Mouse (Mus musculus) left cerebral cortex, postnatal 36 days (tissue): ENCODE data around the gene 2410137M14Rik. TPM values are rescaled to one million over a fixed set of nuclear protein-coding genes. Genes with fewer than 3 reads are reported as not detected.
A peak's percentile ranks its signal among the peaks of the same experiment; 100 is the strongest.

Source experiments
- DNase-seq, 2 experiments: peaks; one replicate each; pipeline ENCODE4 v3.0.0; 2021 to 2022; ENCODE audit warnings: low spot score in 2 of 2, mixed read lengths in 1 of 2
- intact Hi-C: fragments of 180-260 bp; cut with DNase I; formaldehyde crosslinking; loops from one replicate; pipeline ENCODE4 v1.15.1; 2025
- total RNA-seq, 2 experiments: library from RNA; stranded (reverse); gene quantifications; 2 replicates each; pipeline ENCODE4 v1.2.3; 2021

Gene 2410137M14Rik
- total RNA-seq, 2 experiments from 2014 or later: not detected

DNA sequence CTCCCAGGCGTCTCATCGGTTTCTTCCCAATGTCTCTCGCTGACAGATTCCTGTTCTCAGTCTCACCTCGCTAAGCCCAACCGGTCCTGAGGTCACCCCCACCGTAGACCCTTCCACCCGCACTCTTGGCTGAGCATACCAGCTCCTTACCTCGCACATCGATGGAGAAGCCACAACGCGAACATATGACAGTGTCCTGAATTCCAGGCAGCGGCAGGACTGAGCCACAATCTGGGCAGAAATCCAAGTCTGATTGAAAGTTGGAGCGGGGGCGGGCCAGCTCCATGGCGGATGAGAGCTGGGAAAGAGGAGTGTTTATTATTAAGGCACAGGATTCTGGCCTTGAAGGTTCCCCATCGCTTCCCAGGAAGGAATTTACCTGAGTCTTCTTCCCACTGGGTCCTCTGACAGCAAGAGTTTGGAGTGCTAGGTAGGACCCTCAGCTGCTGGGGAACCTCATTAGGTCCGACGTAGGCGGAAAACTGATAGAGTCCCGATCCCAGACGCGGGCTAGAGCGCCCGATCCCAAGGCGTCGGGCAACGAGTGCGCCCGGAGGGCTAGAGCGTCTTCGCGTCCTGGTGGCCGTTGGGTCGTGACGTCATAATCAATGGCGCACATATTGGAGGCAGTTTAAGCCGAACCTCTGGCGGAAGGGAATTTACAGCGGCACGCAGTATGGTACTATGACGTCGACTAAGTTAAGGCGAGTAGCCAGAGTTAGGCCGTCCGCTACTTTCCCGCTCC lies 22.9 kb downstream of the 2410137M14Rik start, which contains the start of the genes Znrd1 and Znrd1as:
Gene Znrd1 (minus strand): TSS at position 561 of the 745 bp plus-strand sequence.
Gene Znrd1as (plus strand): TSS at position 594 of the 745 bp plus-strand sequence.
- DNase-seq: peak; percentile 95 to 96
- intact Hi-C loops: loop anchor here (1.0 to 2.0 kb wide), 2 partner anchors 39 to 87 kb away; partner anchors contain the start of gene Gabbr1

DNA sequence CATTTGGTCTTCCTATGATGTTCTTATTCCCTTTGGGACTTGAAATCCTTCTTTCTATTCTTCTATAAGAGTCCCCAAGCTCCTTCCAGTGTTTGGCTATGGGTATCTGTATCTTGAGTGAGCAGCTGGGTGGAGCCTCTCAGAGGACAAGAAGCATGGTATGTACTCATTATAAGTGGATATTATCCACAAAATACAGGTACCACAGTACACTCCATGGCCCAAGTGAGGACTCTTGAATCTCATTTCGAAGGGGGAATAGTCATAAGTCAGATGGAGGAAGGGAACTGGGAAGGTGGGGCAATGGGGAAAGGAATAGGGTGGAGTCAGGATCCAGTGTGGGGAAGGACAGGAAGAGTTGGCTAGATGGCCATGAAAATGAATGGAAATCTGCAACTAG lies 28.0 kb downstream of the 2410137M14Rik start:
- intact Hi-C loops: no loop called here
- no peak for DNase-seq

DNA sequence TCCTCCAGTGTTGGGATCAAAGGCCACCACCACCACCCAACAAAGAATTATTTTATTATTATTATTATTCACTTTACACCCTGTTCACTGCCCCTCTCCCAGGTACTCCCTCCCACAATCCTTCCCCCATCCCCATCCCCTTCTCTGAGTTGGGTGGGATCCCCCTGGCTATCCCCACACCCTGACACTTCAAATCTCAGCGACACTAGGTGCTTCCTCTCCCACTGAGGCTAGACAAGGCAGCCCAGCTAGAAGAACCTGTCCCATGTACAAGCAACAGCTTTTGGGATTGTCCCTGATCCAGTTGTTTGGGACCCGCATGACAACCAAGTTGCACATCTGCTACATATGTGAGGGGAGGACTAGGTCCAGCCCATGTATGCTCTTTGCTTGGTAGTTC lies 28.4 kb downstream of the 2410137M14Rik start:
- DNase-seq: no peak
- intact Hi-C loops: no loop called here

DNA sequence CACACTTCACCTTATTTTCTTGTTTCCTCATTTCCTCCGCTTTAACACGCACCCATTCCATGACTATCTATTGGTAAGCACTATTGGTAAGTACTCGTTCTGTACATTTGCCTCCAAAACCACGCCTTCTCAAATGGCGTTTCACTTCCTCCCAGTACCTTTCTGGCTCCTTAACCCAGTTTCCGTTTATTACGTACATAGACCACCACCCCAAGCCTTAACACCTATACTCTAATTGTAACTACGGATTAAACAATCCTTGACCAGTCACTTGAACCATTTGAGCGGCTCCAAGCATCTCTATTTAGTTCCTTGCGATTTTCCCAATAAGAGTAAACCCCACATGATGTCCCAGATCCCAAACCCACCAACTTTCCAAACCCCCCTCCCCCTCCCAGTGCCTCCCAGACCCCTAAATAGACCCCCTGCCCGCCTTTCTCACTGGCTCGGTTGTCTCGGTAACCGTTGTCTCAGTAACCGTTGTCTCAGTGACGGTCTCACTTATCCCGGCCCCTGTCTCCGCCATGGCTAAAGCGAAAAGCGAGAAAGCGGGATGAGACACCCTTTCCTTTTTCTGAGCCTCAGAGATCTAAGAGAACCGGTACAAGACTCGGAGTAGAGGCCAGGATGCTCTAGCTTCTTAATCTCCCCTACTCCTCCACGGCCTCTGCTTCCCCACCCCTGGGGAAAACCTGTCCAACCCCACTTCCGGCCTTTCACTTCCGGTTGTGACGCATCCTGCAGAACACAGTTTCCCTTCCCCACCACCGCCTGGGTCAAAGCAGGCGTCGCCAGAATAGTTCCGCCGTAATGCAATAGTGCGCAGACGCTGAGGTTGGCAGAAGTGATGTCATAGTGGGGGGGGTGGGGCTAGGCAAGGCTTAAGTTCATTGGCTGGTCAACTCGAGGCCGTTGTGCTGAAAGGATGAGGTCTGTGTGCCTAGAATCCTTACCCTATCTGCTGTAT lies 29.8 kb downstream of the 2410137M14Rik start, which contains the start of gene Ppp1r11:
Gene Ppp1r11 (minus strand): TSS at position 761 of the 967 bp plus-strand sequence.
- peak; percentile 95 to 96 for DNase-seq
- intact Hi-C loops: no loop called here

DNA sequence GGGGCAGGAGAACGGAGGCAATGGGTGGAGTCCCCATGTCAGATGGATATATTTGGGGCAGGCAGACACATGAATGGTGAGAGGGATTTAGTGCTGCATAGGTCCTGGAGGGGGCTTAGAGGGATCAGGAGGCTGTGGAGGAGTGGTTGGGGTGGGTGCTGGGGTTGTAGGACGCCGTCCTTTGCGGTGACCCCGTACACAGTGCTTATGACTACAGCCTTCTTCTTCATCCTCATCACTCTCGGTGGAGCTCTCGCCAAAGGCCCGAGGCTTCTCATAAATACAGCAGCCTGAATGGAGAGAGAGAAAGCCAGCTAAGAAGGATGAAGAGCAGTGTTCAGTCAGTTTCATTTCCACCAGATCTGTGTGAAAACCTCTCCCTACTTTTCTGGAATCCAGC lies 31.8 kb downstream of the 2410137M14Rik start:
- no peak for DNase-seq
- intact Hi-C loops: no loop called here

DNA sequence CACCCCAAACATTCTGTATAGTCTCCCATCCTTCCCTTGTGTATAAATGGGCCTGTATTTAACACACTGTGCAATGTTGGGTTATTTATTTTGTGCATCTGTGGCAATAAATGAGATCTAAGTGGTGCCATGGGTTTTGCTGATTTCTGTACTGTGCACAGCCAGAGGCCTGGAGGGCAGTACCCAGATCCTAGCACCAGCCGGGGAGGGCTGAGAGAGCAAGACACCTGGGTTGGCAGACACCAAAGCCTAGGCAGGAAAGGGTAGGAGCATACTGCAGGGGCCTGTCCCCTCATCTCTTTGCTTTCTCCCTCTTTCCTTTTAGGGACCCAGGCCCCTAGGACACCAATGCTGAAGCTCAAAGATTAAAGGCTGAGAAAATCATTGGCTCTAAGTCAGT lies 32.8 kb downstream of the 2410137M14Rik start:
- DNase-seq: no peak
- intact Hi-C loops: no loop called here

DNA sequence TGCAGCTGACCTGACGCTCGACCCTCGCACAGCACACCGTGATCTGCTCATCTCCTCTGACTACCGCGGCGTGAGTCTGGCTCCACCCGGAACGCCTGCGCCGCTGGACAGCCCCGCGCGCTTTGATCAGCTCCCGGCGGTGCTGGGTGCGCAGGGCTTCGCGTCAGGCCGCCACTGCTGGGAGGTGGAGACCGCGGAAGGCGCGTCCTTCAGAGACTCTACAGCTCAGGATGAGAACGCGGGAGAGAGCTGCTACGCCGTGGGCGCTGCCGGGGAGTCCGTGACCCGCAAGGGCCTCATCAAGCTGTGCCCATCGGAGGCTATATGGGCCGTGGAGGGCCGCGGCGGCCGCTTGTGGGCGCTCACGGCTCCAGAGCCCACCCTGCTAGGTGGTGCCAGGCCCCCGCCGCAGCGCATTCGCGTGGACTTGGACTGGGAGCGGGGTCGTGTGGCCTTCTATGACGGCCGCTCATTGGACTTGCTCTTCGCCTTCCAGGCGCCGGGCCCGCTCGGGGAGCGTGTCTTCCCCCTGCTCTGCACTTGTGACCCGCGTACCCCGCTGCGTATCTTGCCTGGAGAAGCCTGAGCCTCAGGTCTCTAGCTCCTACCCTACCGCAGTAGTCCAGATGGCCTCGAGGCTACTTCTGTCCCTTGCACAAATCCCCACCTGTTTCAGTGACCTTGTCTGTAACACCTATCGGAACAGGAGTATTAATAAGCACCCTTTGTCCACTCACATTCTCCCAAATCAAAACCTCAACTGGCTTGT lies 33.8 kb downstream of the 2410137M14Rik start:
- intact Hi-C loops: no loop called here
- DNase-seq: peak; percentile 67 to 71

DNA sequence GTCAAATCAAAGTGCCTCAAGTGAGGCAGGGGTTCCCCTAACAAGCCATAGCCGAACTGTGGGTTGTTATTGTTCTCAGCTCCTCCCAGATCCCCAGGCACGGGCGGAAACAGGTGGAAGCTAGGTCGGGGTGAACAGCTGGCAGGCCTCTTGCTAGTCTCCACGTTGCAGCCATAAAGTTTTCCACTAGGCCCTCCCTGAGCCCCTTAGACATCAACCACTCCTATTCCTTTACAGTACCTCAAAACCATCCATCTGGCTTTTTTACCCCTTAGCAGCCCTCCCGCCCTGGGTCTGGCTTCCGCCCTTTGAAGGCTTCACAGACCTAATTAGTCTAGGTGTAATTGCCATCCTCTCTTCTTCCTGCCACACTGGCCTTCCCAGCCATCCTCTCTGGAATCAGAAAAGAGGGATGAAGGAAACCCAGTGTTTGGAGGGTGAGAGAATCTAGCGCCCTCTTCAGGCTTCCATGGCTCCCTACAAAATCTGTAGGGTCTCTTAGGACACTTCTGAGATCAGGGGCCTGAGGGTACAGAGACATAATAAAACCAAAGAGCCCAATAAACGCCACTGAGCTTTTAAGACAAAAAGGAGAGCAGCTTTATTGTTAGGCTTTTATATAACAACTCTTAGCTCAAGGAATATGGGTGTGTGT lies 36.8 kb downstream of the 2410137M14Rik start:
- intact Hi-C loops: no loop called here
- peak in 1 of 2 experiments; percentile 19 for DNase-seq

DNA sequence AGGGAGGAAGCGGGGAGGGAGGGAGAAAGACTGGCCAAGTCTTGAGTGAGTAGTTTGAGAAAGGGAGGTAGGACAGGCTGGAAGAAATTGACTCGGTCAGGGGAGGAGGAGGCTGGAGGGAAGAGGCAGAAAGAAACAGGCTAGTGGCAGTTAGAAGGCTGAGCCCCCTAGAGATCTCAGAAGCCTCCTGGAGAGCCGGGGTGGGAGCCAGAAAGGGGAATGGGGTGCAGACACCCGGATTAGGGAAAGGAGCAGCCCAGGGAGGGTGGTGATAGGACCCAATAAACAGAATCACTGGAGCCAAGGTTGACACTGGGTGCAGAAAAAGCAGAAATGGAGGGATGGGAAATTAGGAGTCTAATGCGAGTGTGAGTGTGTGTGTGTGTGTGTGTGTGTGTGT lies 37.3 kb downstream of the 2410137M14Rik start:
- intact Hi-C loops: no loop called here
- DNase-seq: no peak

DNA sequence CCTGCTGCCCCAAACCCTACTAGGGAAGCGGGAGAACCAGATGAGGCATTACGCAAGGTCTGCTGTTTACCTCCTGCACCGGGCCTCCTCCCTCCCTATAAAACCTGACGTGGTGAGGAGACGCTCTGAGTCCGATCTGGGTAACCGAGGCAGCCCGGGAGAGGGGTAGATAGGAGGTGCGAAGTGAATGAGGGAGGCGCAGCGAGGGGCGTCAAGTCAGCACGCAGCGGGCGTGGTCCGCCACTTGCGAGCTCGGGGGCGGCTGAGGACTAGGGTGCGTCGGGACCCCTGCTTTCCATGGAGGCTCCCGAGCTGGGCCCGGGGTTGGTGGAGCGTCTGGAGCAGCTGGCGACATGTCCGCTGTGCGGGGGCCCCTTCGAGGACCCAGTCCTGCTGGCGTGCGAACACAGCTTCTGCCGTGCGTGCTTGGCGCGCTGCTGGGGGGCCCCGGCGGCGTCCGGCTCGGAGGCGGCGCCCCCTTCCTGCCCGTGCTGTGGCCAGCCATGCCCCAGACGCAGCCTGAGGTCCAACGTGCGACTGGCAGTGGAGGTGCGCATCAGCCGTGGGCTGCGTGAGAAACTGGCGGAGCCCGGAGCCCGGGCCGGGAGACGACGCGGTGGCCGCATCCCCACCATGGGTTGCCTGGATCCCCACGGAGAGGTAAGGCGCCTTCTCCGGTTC lies 38.1 kb downstream of the 2410137M14Rik start, which contains the start of gene Rnf39:
Gene Rnf39 (plus strand): TSS at position 128 of the 681 bp plus-strand sequence.
- peak; percentile 62 to 72 for DNase-seq
- intact Hi-C loops: no loop called here

DNA sequence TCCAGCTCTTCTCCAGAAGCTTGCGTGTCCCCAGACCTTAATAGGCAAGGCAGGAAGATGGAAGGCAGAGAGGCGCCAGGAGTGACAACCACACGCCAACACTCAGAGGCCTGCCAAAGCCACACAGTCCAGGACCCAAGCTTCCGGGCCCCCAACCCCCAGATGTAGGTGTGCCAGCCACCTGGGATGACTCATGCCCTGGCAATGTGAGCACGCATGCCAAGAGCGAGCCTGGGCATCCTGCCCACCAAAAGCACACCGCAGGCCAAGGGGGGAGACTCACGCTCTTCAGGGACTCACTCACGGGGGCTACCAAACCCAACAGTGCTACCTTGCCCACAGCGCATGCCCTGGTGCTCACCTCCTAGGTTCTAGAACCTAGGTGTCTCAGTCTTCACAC lies 38.6 kb downstream of the 2410137M14Rik start:
- intact Hi-C loops: no loop called here
- DNase-seq: peak; percentile 75 to 84

DNA sequence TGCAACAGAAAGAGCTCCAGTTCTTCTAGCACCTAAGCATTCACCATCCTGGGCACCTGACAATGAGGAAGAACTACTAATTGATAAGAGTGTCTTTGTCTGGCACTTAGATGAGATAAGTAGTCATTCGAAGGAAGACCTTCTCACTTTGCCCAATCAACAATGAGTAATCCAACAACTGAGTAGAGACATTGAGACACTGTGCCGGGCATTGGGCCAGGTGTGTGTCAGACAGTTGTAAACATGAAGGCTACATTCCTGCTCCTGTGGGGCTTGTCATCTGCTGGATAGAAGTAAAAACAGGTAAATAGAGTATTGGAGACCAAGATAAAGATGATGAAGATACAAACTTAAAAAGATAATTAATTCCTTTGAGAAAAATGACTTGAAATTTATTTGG lies 43.0 kb downstream of the 2410137M14Rik start:
- intact Hi-C loops: no loop called here
- DNase-seq: no peak

DNA sequence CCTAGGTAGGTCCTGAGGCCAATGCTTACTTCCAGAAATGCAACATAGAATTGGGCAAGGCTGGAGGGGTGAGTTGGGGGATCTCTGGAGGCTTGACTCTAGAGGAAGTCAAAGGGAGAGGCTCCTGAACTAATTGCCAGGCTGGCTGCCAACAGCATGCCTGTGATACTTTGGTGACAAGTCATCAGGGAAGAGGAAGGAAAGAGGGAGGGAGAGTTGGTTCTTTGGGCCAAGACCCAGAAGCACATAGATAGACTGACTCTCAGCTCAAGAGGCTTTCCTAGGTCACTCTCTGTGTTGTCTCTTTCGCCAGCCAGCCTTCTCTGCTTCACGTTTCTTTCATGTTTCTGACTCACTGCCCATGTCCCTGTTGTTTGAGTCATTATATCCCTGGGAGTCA lies 49.2 kb downstream of the 2410137M14Rik start:
- intact Hi-C loops: no loop called here
- DNase-seq: no peak

DNA sequence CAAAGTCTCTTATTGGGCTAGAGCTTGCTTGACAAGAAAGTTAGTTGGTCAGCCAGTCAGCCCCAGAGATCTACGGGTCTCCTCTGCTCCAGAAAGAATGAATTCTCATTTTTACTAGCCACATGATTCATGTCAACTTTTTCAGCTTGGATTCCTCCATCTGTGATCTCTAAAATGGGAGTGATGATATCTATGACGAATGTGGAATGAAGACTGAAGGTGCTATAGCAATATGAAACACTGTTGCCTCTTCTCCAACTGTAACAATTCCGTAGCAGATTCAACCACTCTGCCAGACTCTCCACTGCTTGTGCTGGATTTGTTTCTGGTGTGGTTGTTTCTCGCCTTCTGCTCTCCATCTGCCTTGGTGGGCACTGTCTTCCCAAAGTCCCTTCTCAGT lies 49.9 kb downstream of the 2410137M14Rik start:
- DNase-seq: peak in 1 of 2 experiments; percentile 10
- intact Hi-C loops: no loop called here

DNA sequence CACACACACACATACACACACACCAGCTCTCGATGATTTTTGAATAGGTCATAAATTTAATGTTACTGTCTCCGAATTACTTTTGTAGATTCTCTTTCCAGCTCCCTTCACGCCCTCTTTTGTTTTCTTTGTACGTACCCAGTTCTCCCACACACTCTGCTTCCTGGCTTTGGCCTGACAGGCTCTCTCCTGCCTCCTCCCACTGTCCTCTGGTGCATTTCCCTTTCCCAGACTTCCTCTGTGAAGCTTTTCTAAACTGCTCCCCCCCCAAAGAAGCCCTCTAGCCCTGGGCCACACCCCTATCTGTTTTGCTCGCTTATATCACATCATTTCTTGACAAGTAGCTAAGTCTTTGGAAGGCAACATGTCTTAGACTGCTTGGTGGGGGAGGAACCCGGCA lies 50.8 kb downstream of the 2410137M14Rik start:
- intact Hi-C loops: no loop called here
- DNase-seq: no peak

DNA sequence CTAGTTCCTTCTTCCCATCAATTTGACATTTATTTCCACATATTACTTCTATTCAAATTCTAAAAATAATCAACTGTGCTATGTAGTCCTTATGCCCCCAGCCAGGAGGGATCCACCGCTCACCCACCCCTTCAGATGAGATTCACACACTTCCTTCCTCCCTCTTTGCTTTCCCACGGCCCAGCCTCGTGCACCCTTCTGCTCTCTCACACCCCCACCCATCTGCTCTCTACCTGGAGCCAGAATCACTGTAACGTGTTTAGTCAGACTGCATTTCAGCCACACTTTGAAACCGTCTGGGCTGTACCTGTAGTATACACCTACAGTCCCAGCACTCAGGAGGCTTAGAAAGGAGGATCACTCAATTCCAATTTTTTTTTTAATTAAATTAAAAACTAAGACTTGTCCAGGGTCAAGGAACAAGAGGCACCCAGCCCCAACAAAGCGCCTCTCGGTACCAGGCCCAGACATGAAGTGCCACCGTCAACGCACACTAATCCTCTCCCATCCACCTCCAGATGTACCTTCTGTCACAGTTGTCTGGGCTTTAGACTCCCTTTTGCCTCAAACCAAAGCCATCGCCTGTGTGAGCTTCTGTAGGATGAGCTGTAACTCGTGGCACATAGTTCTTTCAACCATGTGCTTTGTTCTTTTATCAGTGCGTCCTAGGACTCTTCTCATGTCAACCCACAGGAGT lies 51.7 kb downstream of the 2410137M14Rik start:
- intact Hi-C loops: no loop called here
- DNase-seq: peak; percentile 25 to 32
